Mouse (Mus musculus): ENCODE measurements around the gene Sgcd. TPM values are rescaled to one million over a fixed set of nuclear protein-coding genes. Genes with fewer than 3 reads are reported as not detected.
"Not testable (repeated sequence)": the region's sequence is repeated elsewhere in the genome, so short reads cannot be mapped to it uniquely, and the experiment has no call there.

Sgcd gene
- polyA plus RNA-seq, 1 experiment from 2014 or later = 3.0 TPM

DNA sequence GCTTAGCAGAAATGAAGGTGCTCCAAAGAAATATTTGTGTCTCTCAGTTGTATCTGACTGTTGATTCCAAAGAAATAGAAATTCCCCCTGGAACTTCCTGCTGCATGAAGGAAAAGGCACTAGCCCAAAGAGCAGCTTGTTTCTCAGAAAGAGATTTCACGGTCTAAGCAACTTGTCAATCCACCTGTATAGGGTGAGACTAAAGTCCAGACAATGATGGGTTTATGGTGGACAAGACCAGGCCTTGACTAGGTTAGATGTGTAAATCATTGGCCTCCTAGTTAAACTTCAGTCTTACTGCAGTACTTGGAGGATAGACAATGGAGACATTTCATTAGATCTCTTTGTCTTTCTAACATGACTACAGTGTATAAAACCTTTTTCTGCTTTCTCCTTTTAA is 420.3 kb downstream of the Sgcd start:
- no peaks in the 10 kb centered on the region for H3K9me3 ChIP-seq (ENCODE audit: control insufficient read depth, low read length)
- no peak overlapping the region for H3K9ac ChIP-seq (ENCODE audit: low read length)
- H3K36me3 ChIP-seq (ENCODE audit: control insufficient read depth, insufficient read depth, low read length) = no peaks in the 10 kb centered on the region
- H3K4me2 ChIP-seq (ENCODE audit: low read depth, low read length) = no peak overlapping the region
- no peak overlapping the region for H3K27ac ChIP-seq (ENCODE audit: low read length)
- 93% methylated on average over 1 of the region's 1 CpGs for WGBS
- H3K4me1 ChIP-seq (replicated peaks; ENCODE audit: control insufficient read depth, insufficient read depth, low read length) = no peaks in the 10 kb centered on the region
- H3K27me3 ChIP-seq (ENCODE audit: control insufficient read depth, insufficient read depth, low read depth, low read length) = no peaks in the 10 kb centered on the region
- ATAC-seq (ENCODE audit: low read depth) = no peak
- H3K4me3 ChIP-seq (ENCODE audit: low read length) = no peak overlapping the region

DNA sequence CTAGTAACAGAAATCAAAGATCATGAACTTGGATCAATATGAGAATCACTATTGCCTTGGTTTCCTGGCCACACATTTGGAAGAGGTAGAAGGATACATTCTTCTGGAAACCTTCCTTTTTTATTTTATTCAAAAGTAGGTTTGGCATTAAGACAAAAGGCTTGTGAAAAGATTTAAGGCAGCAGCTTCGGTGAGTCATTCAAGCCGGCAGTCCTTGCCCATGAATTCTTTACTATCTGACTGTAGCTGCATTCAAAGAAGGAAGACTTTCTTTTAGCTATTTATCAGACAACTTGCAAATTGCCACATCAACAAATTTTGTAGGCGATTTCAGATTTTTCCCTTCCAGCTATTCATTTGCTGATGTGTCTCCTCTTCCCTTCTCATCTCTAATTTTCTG is 422.6 kb downstream of the Sgcd start:
- no peaks in the 10 kb centered on the region for H3K4me1 ChIP-seq (replicated peaks; ENCODE audit: control insufficient read depth, insufficient read depth, low read length)
- 71% methylated on average over 3 of the region's 3 CpGs for WGBS
- no peak for ATAC-seq (ENCODE audit: low read depth)
- H3K9me3 ChIP-seq (ENCODE audit: control insufficient read depth, low read length) = no peaks in the 10 kb centered on the region
- no peak overlapping the region for H3K4me2 ChIP-seq (ENCODE audit: low read depth, low read length)
- H3K9ac ChIP-seq (ENCODE audit: low read length) = no peak overlapping the region
- no peaks in the 10 kb centered on the region for H3K27me3 ChIP-seq (ENCODE audit: control insufficient read depth, insufficient read depth, low read depth, low read length)
- H3K4me3 ChIP-seq (ENCODE audit: low read length) = no peak overlapping the region
- H3K27ac ChIP-seq (ENCODE audit: low read length) = no peak overlapping the region
- no peaks in the 10 kb centered on the region for H3K36me3 ChIP-seq (ENCODE audit: control insufficient read depth, insufficient read depth, low read length)

DNA sequence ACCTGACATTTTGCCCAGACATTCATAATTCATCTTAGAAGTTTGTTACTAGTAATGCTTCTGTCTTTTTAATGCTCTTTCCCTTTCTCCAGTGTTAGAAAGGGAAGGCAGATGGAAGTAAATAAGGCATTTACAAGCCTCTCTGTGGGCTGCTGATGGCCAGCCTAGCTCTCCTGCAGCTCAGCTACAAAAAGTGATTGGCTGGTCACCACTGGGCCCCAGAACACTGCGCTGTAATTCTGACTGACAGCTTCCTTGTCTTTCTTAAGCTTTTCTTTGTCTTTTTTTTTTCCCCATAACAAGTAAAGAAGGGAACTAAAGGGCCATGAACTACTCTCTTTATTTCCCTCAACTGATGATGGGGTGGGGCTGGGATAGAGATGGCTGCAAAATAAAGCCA is 463.9 kb downstream of the Sgcd start:
- ATAC-seq (ENCODE audit: low read depth) = no peak
- Histone ChIP-seq H3K4me1 (replicated peaks; ENCODE audit: control insufficient read depth, insufficient read depth, low read length) (no peaks in the 10 kb centered on the region), H3K27me3 (ENCODE audit: control insufficient read depth, insufficient read depth, low read depth, low read length) (no peaks in the 10 kb centered on the region), H3K27ac (ENCODE audit: low read length) (no peak overlapping the region), H3K9me3 (ENCODE audit: control insufficient read depth, low read length) (no peaks in the 10 kb centered on the region), H3K4me3 (ENCODE audit: low read length) (no peak overlapping the region), H3K4me2 (ENCODE audit: low read depth, low read length) (no peak overlapping the region), H3K9ac (ENCODE audit: low read length) (no peak overlapping the region), H3K36me3 (ENCODE audit: control insufficient read depth, insufficient read depth, low read length) (no peaks in the 10 kb centered on the region)
- WGBS = 70% methylated on average over 1 of the region's 1 CpGs

- 68% methylated on average over 6 of the region's 6 CpGs for WGBS
- Histone ChIP-seq H3K27ac (ENCODE audit: low read length) (no peak overlapping the region), H3K4me1 (replicated peaks; ENCODE audit: control insufficient read depth, insufficient read depth, low read length) (no peaks in the 10 kb centered on the region), H3K27me3 (ENCODE audit: control insufficient read depth, insufficient read depth, low read depth, low read length) (no peaks in the 10 kb centered on the region), H3K9me3 (ENCODE audit: control insufficient read depth, low read length) (no peaks in the 10 kb centered on the region), H3K4me2 (ENCODE audit: low read depth, low read length) (no peak overlapping the region), H3K9ac (ENCODE audit: low read length) (no peak overlapping the region), H3K36me3 (ENCODE audit: control insufficient read depth, insufficient read depth, low read length) (no peaks in the 10 kb centered on the region), H3K4me3 (ENCODE audit: low read length) (no peak overlapping the region)
- no peak for ATAC-seq (ENCODE audit: low read depth)
Observed at GRCm38 (mm10) chr11:47508047-47508446, 480.7 kb downstream of the Sgcd start.

GRCm38 (mm10) chr11:47503236-47503635 is 485.5 kb downstream of the Sgcd start:
- not testable (repeated sequence) for H3K36me3 ChIP-seq (ENCODE audit: control insufficient read depth, insufficient read depth, low read length); H3K9ac ChIP-seq (ENCODE audit: low read length); H3K27ac ChIP-seq (ENCODE audit: low read length); H3K4me1 ChIP-seq (replicated peaks; ENCODE audit: control insufficient read depth, insufficient read depth, low read length); ATAC-seq (ENCODE audit: low read depth); H3K4me3 ChIP-seq (ENCODE audit: low read length); H3K4me2 ChIP-seq (ENCODE audit: low read depth, low read length); H3K9me3 ChIP-seq (ENCODE audit: control insufficient read depth, low read length); H3K27me3 ChIP-seq (ENCODE audit: control insufficient read depth, insufficient read depth, low read depth, low read length)

GRCm38 (mm10) chr11:47473493-47474230 is 515.1 kb downstream of the Sgcd start:
- no peak overlapping the region for H3K4me2 ChIP-seq (ENCODE audit: low read depth, low read length)
- no peak for ATAC-seq (ENCODE audit: low read depth)
- H3K9me3 ChIP-seq (ENCODE audit: control insufficient read depth, low read length) = no peaks in the 10 kb centered on the region
- no peaks in the 10 kb centered on the region for H3K36me3 ChIP-seq (ENCODE audit: control insufficient read depth, insufficient read depth, low read length)
- WGBS = 33% methylated on average over 1 of the region's 1 CpGs
- no peaks in the 10 kb centered on the region for H3K27me3 ChIP-seq (ENCODE audit: control insufficient read depth, insufficient read depth, low read depth, low read length)
- no peak overlapping the region for H3K27ac ChIP-seq (ENCODE audit: low read length)
- H3K4me1 ChIP-seq (replicated peaks; ENCODE audit: control insufficient read depth, insufficient read depth, low read length) = no peaks in the 10 kb centered on the region
- H3K9ac ChIP-seq (ENCODE audit: low read length) = no peak overlapping the region
- H3K4me3 ChIP-seq (ENCODE audit: low read length) = no peak overlapping the region

DNA sequence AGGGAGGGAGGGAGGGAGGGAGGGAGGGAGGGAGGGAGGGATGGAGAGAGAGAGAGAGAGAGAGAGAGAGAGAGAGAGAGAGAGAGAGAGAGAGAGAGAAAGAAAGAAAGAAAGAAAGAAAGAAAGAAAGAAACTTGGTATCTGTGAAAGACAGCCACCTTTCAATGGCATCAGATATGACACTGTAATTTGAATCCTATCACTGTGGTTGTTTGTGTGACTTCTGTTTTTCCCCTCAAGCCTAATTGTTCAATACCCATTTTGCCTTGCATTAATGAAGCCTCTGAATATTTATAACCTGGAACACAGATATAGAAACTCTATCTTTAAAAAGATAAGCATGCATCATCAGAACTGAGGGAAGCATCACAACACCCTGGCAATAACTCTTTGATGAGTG is 528.1 kb downstream of the Sgcd start:
- not testable (repeated sequence) for H3K36me3 ChIP-seq (ENCODE audit: control insufficient read depth, insufficient read depth, low read length); H3K4me2 ChIP-seq (ENCODE audit: low read depth, low read length); H3K9me3 ChIP-seq (ENCODE audit: control insufficient read depth, low read length); H3K4me1 ChIP-seq (replicated peaks; ENCODE audit: control insufficient read depth, insufficient read depth, low read length); H3K27ac ChIP-seq (ENCODE audit: low read length); H3K9ac ChIP-seq (ENCODE audit: low read length); H3K4me3 ChIP-seq (ENCODE audit: low read length); ATAC-seq (ENCODE audit: low read depth); H3K27me3 ChIP-seq (ENCODE audit: control insufficient read depth, insufficient read depth, low read depth, low read length)

- no peak overlapping the region for H3K4me3 ChIP-seq (ENCODE audit: low read length)
- no peaks in the 10 kb centered on the region for H3K27me3 ChIP-seq (ENCODE audit: control insufficient read depth, insufficient read depth, low read depth, low read length)
- WGBS = 75% methylated on average over 2 of the region's 2 CpGs
- H3K4me2 ChIP-seq (ENCODE audit: low read depth, low read length) = no peak overlapping the region
- H3K4me1 ChIP-seq (replicated peaks; ENCODE audit: control insufficient read depth, insufficient read depth, low read length) = no peaks in the 10 kb centered on the region
- H3K36me3 ChIP-seq (ENCODE audit: control insufficient read depth, insufficient read depth, low read length) = no peaks in the 10 kb centered on the region
- no peaks in the 10 kb centered on the region for H3K9me3 ChIP-seq (ENCODE audit: control insufficient read depth, low read length)
- H3K27ac ChIP-seq (ENCODE audit: low read length) = no peak overlapping the region
- no peak overlapping the region for H3K9ac ChIP-seq (ENCODE audit: low read length)
- no peak for ATAC-seq (ENCODE audit: low read depth)
Observed at GRCm38 (mm10) chr11:47460149-47460548, 528.6 kb downstream of the Sgcd start.

GRCm38 (mm10) chr11:47459214-47459613 is 529.6 kb downstream of the Sgcd start:
- H3K27ac ChIP-seq (ENCODE audit: low read length) = no peak overlapping the region
- H3K9me3 ChIP-seq (ENCODE audit: control insufficient read depth, low read length) = no peaks in the 10 kb centered on the region
- 58% methylated on average over 3 of the region's 3 CpGs for WGBS
- no peak for ATAC-seq (ENCODE audit: low read depth)
- no peak overlapping the region for H3K4me3 ChIP-seq (ENCODE audit: low read length)
- H3K27me3 ChIP-seq (ENCODE audit: control insufficient read depth, insufficient read depth, low read depth, low read length) = no peaks in the 10 kb centered on the region
- no peaks in the 10 kb centered on the region for H3K4me1 ChIP-seq (replicated peaks; ENCODE audit: control insufficient read depth, insufficient read depth, low read length)
- H3K9ac ChIP-seq (ENCODE audit: low read length) = no peak overlapping the region
- no peaks in the 10 kb centered on the region for H3K36me3 ChIP-seq (ENCODE audit: control insufficient read depth, insufficient read depth, low read length)
- H3K4me2 ChIP-seq (ENCODE audit: low read depth, low read length) = no peak overlapping the region

DNA sequence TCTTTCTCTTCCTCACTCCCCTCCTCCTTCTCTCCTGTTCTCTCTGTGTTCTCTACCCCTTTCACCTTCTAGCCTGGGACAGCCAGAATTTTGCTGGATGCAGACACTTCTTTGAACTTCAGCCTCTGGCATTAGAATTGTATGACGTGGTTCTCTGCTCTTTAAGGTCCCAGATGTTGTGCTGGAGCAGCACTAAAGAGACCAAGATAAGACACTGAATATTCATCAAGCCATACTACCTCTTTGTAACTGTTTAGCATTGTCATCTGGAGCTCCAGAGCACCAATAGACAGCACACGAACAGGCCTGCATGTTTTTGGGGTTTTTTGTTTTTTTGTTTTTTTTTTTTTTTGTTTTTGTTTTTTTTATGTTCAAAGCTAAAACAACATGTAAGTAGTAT is 541.0 kb downstream of the Sgcd start:
- Histone ChIP-seq H3K27me3 (ENCODE audit: control insufficient read depth, insufficient read depth, low read depth, low read length) (no peaks in the 10 kb centered on the region), H3K9ac (ENCODE audit: low read length) (no peak overlapping the region), H3K27ac (ENCODE audit: low read length) (no peak overlapping the region), H3K4me1 (replicated peaks; ENCODE audit: control insufficient read depth, insufficient read depth, low read length) (no peaks in the 10 kb centered on the region), H3K9me3 (ENCODE audit: control insufficient read depth, low read length) (no peaks in the 10 kb centered on the region), H3K4me2 (ENCODE audit: low read depth, low read length) (no peak overlapping the region), H3K36me3 (ENCODE audit: control insufficient read depth, insufficient read depth, low read length) (no peaks in the 10 kb centered on the region), H3K4me3 (ENCODE audit: low read length) (no peak overlapping the region)
- ATAC-seq (ENCODE audit: low read depth) = no peak
- 41% methylated on average over 2 of the region's 2 CpGs for WGBS

All from lung, embryonic 16.5 days (tissue).